Mouse (Mus musculus): ENCODE measurements around the gene Fars2.

Fars2 gene

GRCm38 (mm10) chr13:36680690-36681355 lies 563.6 kb downstream of the Fars2 start:
- DNase-seq (ENCODE audit: low read depth, low spot score): no peak

GRCm38 (mm10) chr13:36683581-36683980 lies 566.4 kb downstream of the Fars2 start:
- DNase-seq (ENCODE audit: low read depth, low spot score): no peak

GRCm38 (mm10) chr13:36695516-36696201 lies 578.4 kb downstream of the Fars2 start:
- DNase-seq (ENCODE audit: low read depth, low spot score): no peak

- no peak for DNase-seq (ENCODE audit: low read depth, low spot score)
Observed at GRCm38 (mm10) chr13:36696351-36696771, 579.1 kb downstream of the Fars2 start.

- no peak for DNase-seq (ENCODE audit: low read depth, low spot score)
Observed at GRCm38 (mm10) chr13:36707088-36707690, 590.0 kb downstream of the Fars2 start.

GRCm38 (mm10) chr13:36714101-36714500 lies 596.9 kb downstream of the Fars2 start:
- no peak for DNase-seq (ENCODE audit: low read depth, low spot score)

- no peak for DNase-seq (ENCODE audit: low read depth, low spot score)
Observed at GRCm38 (mm10) chr13:36716708-36717107, 599.5 kb downstream of the Fars2 start.

- no peak for DNase-seq (ENCODE audit: low read depth, low spot score)
Observed at GRCm38 (mm10) chr13:36717376-36717775, 600.2 kb downstream of the Fars2 start.

GRCm38 (mm10) chr13:36720297-36721017 lies 603.2 kb downstream of the Fars2 start:
- DNase-seq (ENCODE audit: low read depth, low spot score): no peak

GRCm38 (mm10) chr13:36722309-36722708 lies 605.1 kb downstream of the Fars2 start:
- DNase-seq (ENCODE audit: low read depth, low spot score): no peak

- no peak for DNase-seq (ENCODE audit: low read depth, low spot score)
Observed at GRCm38 (mm10) chr13:36723726-36724300, 606.6 kb downstream of the Fars2 start.

GRCm38 (mm10) chr13:36724533-36725470 lies 607.6 kb downstream of the Fars2 start:
- no peak for DNase-seq (ENCODE audit: low read depth, low spot score)

GRCm38 (mm10) chr13:36725881-36726280 lies 608.7 kb downstream of the Fars2 start:
- DNase-seq (ENCODE audit: low read depth, low spot score): no peak

- no peak for DNase-seq (ENCODE audit: low read depth, low spot score)
Observed at GRCm38 (mm10) chr13:36726551-36726950, 609.3 kb downstream of the Fars2 start.

- no peak for DNase-seq (ENCODE audit: low read depth, low spot score)
Observed at GRCm38 (mm10) chr13:36726951-36727778, 610.0 kb downstream of the Fars2 start.

GRCm38 (mm10) chr13:36727779-36728470 lies 610.7 kb downstream of the Fars2 start:
- DNase-seq (ENCODE audit: low read depth, low spot score): no peak

- DNase-seq (ENCODE audit: low read depth, low spot score): no peak
Observed at GRCm38 (mm10) chr13:36728509-36728908, 611.3 kb downstream of the Fars2 start.

- no peak for DNase-seq (ENCODE audit: low read depth, low spot score)
Observed at GRCm38 (mm10) chr13:36729731-36730340, 612.6 kb downstream of the Fars2 start.

GRCm38 (mm10) chr13:36730341-36730761 lies 613.1 kb downstream of the Fars2 start:
- no peak for DNase-seq (ENCODE audit: low read depth, low spot score)
